ENCODE assay signal across 27 mouse cellular contexts in the genomic region with DNA sequence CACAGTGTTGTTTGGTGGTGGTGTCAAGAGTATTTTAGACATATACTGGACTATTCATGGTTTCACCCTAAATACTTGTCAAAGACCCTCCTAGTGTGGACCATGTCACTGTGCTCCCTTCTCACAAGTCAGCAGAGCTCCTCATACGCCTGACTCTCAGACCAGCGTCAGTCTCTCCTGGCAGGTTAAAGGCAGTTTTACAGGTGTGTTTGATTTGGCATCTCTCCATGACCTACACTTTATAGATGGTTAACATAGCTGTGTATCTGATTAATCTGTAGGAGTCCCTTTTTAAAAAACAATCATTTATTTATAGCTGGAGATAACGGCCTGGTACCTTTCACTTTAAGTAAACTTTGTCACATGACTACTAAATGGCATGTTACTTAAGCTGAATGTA. TPM values are rescaled to one million over a fixed set of nuclear protein-coding genes. Genes with fewer than 3 reads are reported as not detected.
"Had no signal": no experiment of that assay in that cellular context is flagged by ENCODE, and none has a peak within 500 bp of the region (broad histone marks: within the 10 kb centered on the region; RNA-seq: fewer than 3 reads in every experiment).

No protein-coding gene starts in this region.

- H3K4me2 ChIP-seq: limb, embryonic 12.5 days; limb, embryonic 15.5 days; liver, embryonic 11.5 days; liver, embryonic 15.5 days; midbrain, embryonic 13.5 days; neural tube, embryonic 13.5 days had no signal

- H3K27ac ChIP-seq: kidney, postnatal 0 days; limb, embryonic 12.5 days; limb, embryonic 15.5 days; midbrain, embryonic 10.5 days; midbrain, embryonic 13.5 days; neural tube, embryonic 13.5 days had no signal

- ATAC-seq: inflammation-experienced regulatory T-cells, adult 6 months; lung, postnatal 0 days; midbrain, embryonic 13.5 days; midbrain, embryonic 16.5 days had no signal

- H3K4me1 ChIP-seq: limb, embryonic 12.5 days; limb, embryonic 15.5 days; liver, embryonic 15.5 days; midbrain, embryonic 10.5 days; midbrain, embryonic 13.5 days; neural tube, embryonic 13.5 days had no signal

- H3K4me3 ChIP-seq: limb, embryonic 12.5 days; limb, embryonic 15.5 days; liver, embryonic 15.5 days; megakaryocyte, embryonic 14.5 days; midbrain, embryonic 10.5 days; midbrain, embryonic 13.5 days; myocyte; neural tube, embryonic 13.5 days had no signal

- DNase-seq: kidney, adult 18-20 months; kidney, postnatal 36 days; left cerebral cortex, postnatal 4 days; lung, adult 2 months; lung, postnatal 36 days; thymus, postnatal 36 days had no signal

- H3K27me3 ChIP-seq: limb, embryonic 12.5 days; limb, embryonic 15.5 days; liver, embryonic 15.5 days; megakaryocyte, embryonic 14.5 days; midbrain, embryonic 13.5 days; neural tube, embryonic 13.5 days had no signal

- H3K9ac ChIP-seq: limb, embryonic 12.5 days; limb, embryonic 15.5 days; liver, embryonic 15.5 days; midbrain, embryonic 13.5 days; neural tube, embryonic 13.5 days had no signal

- H3K9me3 ChIP-seq: limb, embryonic 12.5 days; limb, embryonic 15.5 days; liver, embryonic 15.5 days; megakaryocyte, embryonic 14.5 days; midbrain, embryonic 10.5 days; midbrain, embryonic 13.5 days; neural tube, embryonic 13.5 days had no signal

RNA-seq across cellular contexts. Expression of gene Aqp8, which starts 40.1 kb away (rescaled TPM):
- total RNA-seq: layer of hippocampus, adult 18-20 months; layer of hippocampus, postnatal 14 days; left cerebral cortex, adult 8-10 months; left cerebral cortex, postnatal 14 days; left cerebral cortex, postnatal 4 days; monocyte, adult 5-6 weeks; neutrophil, adult 5-6 weeks had no signal
- polyA plus RNA-seq: inflammation-experienced regulatory T-cells, adult 6 months; kidney, embryonic 14.5 days; limb, embryonic 15.5 days; lung, postnatal 0 days; midbrain, embryonic 13.5 days; midbrain, embryonic 16.5 days; myocyte; neural tube, embryonic 13.5 days; urinary bladder, adult 2 months had no signal
